Mouse (Mus musculus) embryonic fibroblast, embryonic 13.5 days (primary cell): ENCODE data around the gene M6pr.

Experiments used
- CTCF ChIP-seq: IDR thresholded peaks from 2 replicates; pipeline ENCODE4 v1.5.1; 2011; ENCODE audit warnings: mild to moderate bottlenecking, control low read depth, low read length, moderate library complexity, borderline replicate concordance; ENCODE audit not compliant: insufficient read depth
- POLR2A ChIP-seq: IDR thresholded peaks from 2 replicates; pipeline ENCODE4 v1.6.1; 2011; ENCODE audit warnings: low read depth, mild to moderate bottlenecking, control low read depth, low read length, moderate library complexity

DNA sequence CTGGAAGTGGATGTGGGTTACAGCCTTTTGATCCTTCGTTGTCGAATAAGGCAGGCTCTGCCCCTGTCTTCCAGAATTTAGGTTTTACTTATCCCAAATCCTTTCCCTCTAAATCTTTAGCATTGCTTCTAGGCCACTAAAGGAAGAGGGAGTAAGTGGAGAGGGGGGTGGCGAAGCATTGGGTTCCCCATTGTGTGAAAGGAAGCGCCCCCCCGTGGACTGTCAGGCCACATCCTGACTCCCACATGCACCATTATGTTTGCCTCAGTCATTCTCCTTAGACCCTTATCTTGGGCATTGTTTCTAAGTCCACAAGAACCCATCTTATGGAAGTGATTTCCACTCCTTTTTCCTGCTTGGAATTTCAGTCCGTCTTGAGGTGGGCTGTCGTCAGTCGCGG is 13.3 kb upstream of the M6pr start:
- no peak for TF ChIP-seq POLR2A
- TF ChIP-seq CTCF: no peak
